Mouse (Mus musculus): ENCODE measurements around the gene Ccdc171.

- TF ChIP-seq CTCF (IDR thresholded peaks at IDR 0.05; ENCODE audit: low read depth) (no peak), EP300 (IDR thresholded peaks at IDR 0.05; ENCODE audit: low read depth) (no peak)
These were observed 62.2 kb downstream of the Ccdc171 start for GRCm38 (mm10) chr4:83587563-83587962.
